Mouse (Mus musculus) heart, adult 11 months (tissue): Measurements from ENCODE around the gene Pik3ip1.

ENCODE experiments used
- DNase-seq: peaks from one replicate; pipeline ENCODE4 v3.0.0; 2022

Pik3ip1 gene

GRCm38 (mm10) chr11:3305821-3306220 lies 24.4 kb upstream of the Pik3ip1 start:
- DNase-seq = no peak

- no peak for DNase-seq
These were observed 22.3 kb upstream of the Pik3ip1 start for GRCm38 (mm10) chr11:3307875-3308274.

- no peak for DNase-seq
These were observed 20.3 kb upstream of the Pik3ip1 start for GRCm38 (mm10) chr11:3309884-3310283.

DNA sequence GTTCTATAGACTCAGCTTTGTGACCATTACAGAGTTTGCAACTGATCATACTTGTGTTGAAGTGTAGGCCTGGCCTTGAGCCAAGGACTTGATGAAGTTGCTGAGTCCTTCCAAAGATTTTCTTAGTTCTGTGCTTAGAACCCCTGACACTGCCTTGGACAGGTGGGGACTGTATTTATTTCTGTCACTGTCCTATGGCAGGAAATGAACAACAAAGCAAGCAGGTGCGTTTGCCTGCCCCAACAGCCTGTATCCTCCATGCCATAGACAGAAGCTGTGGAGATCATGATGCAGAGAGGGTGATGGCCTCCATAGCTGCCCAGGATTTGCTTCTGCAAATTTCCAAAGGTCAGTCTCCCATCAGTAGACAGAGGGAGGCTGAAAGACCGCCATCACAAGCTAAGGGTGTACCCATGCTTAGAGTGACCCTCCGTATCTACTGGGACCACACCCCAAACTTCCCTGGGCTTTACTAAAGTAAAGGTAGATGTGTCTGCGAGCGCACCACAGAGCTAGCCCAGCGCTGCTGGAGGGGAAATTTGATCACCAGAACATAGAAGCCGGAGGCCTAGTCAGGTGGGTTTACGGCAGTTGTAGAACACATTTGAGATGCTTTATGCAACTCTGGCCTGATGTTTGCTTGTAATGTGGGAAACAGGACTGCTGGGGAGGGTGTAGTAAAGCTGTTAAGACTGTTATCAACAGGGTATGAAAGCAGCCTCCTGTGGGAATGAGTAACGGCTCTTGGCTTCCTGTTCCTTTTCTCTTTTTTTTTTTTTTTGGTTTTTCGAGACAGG lies 19.2 kb upstream of the Pik3ip1 start:
- no peak for DNase-seq

- no peak for DNase-seq
These were observed 18.4 kb upstream of the Pik3ip1 start for GRCm38 (mm10) chr11:3311586-3312347.

GRCm38 (mm10) chr11:3313294-3313693 lies 16.9 kb upstream of the Pik3ip1 start:
- no peak for DNase-seq

GRCm38 (mm10) chr11:3314148-3314547 lies 16.1 kb upstream of the Pik3ip1 start:
- no peak for DNase-seq

GRCm38 (mm10) chr11:3318286-3318685 lies 11.9 kb upstream of the Pik3ip1 start:
- no peak for DNase-seq

- peak; percentile 80 for DNase-seq
These were observed 1.9 kb upstream of the Pik3ip1 start for GRCm38 (mm10) chr11:3328271-3328670.

GRCm38 (mm10) chr11:3328806-3329775 lies 1.1 kb upstream of the Pik3ip1 start:
- DNase-seq = peak; percentile 91

GRCm38 (mm10) chr11:3330566-3330965 lies 365 bp downstream of the Pik3ip1 start:
- peak; percentile 99 for DNase-seq

DNA sequence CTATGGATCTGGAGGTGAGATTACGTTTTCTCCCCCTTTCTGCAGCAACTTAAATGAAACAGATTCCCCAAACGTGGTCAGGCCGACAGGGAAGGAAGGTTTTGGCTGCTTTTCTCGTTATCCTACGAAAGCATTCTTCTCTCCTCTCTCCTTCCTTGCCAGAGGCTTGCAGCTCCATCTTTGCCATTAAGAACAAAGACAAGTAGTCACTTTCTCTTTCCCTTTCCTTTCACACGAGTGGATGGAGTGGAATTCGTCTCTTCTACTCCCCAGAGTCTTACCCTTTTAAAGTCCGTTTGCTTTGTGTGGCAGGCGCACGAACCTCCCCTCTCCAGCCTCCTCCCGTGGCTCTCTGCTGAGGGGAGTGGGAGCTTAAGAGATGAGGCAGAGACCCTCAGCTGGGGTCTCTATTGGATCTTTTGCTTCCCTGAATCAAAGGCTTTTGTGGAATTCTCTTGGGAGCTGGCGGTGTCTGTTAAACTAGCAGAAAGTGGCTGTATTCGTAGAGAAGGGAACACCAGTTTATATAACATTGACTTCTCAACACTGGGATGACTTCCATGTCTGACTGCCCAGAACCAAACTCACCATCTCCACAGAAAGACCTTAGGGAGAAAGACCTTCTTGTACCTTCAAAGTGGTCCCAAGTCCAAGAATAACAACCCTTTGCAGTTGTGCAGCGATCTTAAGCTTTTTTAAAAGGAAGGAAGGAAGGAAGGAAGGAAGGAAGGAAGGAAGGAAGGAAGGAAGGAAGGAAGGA lies 970 bp downstream of the Pik3ip1 start:
- peak; percentile 93 for DNase-seq

DNA sequence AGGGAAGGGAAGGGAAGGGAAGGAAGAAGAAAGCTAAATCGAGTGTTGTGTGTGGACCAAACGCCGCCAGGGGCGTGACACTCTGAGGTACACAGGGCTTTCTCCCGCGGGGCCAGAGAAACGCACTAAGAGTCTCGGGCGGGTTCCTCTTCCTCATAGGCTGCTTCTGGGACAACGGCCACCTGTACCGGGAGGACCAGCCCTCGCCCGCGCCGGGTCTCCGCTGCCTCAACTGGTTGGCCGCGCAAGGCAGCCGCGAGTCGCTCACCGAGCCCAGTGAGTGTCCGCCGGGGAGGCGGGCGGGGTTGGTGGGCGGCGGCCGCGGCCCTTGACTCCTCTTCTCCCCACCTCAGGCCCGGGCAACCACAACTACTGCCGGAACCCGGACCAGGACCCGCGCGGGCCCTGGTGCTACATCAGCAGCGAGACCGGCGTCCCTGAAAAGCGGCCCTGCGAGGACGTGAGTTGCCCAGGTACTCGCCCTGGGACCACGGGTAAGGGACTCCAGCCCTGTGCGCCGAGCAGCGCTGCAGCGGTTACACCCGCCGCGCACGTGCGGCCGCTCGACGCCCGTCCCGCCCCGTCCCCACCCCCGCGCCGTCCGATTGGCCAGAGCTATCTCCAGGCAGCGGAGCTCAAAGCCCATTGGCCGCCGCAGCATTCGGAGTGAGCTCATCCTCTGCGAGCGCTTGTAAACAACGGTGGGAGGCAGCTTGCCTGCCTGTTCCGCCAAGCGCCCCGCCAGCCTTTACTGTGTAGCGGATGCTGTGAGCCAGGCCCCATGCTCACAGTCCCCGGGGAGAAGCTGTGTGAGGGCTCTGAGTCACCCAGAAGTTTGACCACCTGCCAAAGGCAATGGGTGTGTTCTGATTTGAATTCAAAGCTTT lies 1.8 kb downstream of the Pik3ip1 start:
- peak; percentile 100 for DNase-seq

GRCm38 (mm10) chr11:3333111-3333695 lies 3.0 kb downstream of the Pik3ip1 start:
- DNase-seq = peak; percentile 93

DNA sequence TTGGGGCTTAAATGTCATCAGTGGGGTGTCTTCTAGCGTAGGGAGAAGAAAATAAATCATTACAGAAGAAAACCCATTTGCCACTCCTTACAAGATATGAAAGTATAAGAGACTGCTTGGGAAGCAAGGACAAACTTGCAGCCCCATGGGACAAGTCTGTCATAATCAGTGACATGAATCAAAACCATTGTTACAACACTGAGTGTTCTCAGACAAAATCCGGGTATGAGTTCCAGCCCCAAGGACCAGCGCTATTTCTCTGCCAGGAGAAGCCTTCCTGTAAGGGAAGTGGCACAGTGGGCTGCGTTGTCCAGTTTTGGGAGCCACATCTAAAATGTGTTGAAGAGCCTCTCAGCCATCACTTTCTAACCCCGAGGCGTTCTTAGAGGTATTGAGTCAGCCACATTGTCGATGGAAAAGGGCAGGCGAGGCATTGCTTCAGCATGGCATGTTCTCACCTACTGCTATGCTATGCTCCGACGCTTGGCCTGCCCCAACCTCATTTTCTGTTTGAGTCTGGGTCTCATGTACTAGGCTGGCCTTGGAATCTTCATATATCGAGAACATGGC lies 4.0 kb downstream of the Pik3ip1 start:
- peak; percentile 92 for DNase-seq

DNA sequence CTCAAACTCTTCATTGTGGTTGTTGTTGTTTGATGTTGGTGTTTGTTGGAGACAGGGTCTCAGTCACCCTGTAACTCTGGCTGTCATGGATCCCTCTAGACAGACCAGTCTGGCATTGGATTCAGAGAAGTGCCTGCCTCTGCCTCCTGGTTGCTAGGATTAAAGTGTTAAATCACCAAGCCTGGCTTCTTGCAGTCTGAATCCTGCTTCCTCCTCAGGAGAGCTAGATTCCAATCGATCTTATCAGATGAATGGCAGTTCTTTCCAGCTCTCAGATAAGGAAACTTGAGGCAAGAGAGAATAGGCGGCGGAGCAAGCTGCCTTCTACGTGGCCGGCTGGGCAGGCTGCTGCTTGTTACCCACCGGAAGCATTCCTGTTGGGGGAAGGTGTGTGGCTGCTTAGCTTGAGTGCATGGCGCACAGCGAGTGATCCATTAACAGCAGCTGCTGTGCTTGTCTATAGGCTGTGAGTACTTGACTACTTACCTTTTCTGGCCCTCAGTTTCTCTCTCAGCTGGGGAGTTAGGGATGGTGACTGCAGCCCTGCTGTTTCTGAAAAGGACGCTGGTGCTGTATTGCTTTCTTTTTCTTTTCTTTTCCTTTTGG lies 4.6 kb downstream of the Pik3ip1 start:
- DNase-seq = peak; percentile 92

- peak; percentile 98 for DNase-seq
These were observed 5.5 kb downstream of the Pik3ip1 start for GRCm38 (mm10) chr11:3335651-3336216.

DNA sequence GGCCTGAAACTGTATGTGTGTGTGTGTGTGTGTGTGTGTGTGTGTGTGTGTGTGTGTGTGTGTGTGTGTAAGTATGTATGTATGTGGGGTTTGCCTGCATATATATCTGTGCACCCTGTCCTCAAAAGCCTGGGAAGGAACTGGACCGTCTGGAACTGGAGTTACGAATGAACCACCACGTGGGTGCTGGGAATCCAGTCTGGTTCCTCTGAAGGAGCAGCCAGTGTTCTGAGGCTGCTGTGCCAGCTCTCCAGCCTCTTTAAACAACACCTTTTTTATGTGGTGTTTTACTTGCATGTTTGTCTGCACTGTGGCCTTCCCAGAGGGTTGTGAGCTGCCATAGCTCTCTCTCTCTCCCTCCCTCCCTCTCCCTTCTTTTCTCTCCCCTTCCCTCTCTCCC lies 6.4 kb downstream of the Pik3ip1 start:
- DNase-seq = peak; percentile 71

DNA sequence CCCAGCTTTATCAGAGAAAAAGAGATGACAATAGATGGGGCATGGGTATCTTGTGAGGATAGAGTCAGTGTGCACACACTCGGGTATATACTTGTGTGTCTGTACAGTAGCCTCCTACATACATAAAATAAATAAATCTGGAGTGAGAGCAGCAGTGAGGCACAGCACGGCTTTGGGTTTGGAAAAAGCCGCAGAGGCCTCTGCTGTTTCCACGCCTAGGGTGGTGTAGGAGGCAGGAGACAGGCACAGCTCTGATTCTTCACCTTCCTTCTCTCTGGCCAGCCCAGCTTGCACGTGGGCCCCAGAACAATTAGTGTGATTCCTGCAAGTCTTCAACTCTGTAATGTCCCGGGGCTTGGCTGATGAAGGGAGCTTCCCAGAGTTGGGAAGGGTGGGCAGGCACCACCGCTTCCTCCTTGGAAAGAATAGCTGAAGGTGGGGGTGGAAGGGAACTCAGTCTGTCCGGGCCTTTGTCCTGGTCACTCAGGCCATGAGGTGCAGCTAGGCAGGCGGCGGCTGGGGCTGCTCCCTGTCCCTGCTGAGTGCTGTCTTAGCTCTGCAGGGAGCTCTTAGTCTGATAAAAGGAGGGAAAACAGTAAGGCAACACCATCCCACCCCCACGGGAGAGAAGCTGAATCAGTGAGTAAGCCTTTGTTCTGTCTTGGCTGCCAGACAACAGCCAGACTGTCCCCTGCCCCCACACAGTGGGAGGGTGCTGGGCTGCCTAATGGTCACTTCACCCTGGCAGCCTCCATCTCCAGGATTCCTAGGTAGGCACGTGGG lies 7.2 kb downstream of the Pik3ip1 start:
- DNase-seq = peak; percentile 98
